Mouse (Mus musculus) E14TG2a.4 (cell line): ENCODE measurements around the gene Adcy10.

Experiments used
- CTCF ChIP-seq: conservative IDR thresholded peaks from 2 replicates; pipeline ENCODE4 v1.5.1; 2014; ENCODE audit warnings: low read length
- NANOG ChIP-seq: IDR thresholded peaks from 2 replicates; pipeline ENCODE4 v1.6.1; 2014; ENCODE audit warnings: borderline replicate concordance, low read length, mixed read lengths
- POU5F1 ChIP-seq: IDR thresholded peaks from 2 replicates; pipeline ENCODE4 v1.6.1; 2014; ENCODE audit warnings: low read length, borderline replicate concordance

DNA sequence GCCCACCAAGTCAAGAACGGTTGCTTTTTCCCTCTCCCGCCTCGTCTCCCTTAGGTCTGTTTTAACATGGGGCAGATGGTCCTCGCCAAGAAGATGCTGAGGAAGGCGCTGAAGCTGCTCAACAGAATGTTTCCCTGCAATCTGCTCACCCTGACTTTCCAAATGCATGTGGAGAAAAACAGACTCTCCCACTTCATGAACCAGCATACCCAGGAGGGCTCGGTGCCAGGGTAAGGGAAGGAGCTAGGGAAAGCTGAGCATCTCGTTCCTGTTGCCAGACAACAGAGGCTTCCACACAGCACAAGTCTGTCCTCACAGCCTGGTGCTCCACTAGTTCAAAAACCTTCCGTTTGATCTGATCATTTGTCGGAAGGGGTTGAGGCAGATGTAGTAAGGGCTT, 74.1 kb downstream of the Adcy10 start:
- TF ChIP-seq CTCF (no peak), NANOG (no peak), POU5F1 (no peak)
